Mouse (Mus musculus) kidney, postnatal 0 days (tissue): ENCODE measurements at regions not wholly inside any gene's neighbourhood (a gene's known extent, or its start where the extent isn't known, plus 50 kb on each side); places are given as distances from the start of the nearest gene placed in this dataset.

ENCODE experiments used
- ATAC-seq: fragments of 200-750 bp; cut with Nextera tagmentation; replicated peaks from 2 replicates; pipeline ENCODE4 v1.8.0; 2017; ENCODE audit warnings: low read depth, moderate number of reproducible peaks, moderate TSS enrichment, moderate library complexity; ENCODE audit not compliant: low FRiP score
- DNase-seq: peaks from one replicate; pipeline ENCODE4 v3.0.0-alpha.2; 2016; ENCODE audit warnings: low spot score
- H3K27ac ChIP-seq: fragments of 300-500 bp; sonication (generic); 2 replicates; pipeline ENCODE4 v1.5.1; 2014; ENCODE audit warnings: mild to moderate bottlenecking
- H3K27me3 ChIP-seq: fragments of 300-500 bp; sonication (generic); 2 replicates; pipeline ENCODE4 v1.6.1; 2014; ENCODE audit warnings: low read length, mixed read lengths; ENCODE audit not compliant: insufficient read depth
- H3K36me3 ChIP-seq: fragments of 300-500 bp; sonication (generic); 2 replicates; pipeline ENCODE4 v1.6.1; 2014; ENCODE audit warnings: low read length, mixed read lengths; ENCODE audit not compliant: insufficient read depth
- H3K4me1 ChIP-seq: fragments of 300-500 bp; sonication (generic); replicated peaks from 2 replicates; pipeline ENCODE4 v1.6.1; 2014; ENCODE audit warnings: antibody characterized with exemption, low read length, mixed read lengths; ENCODE audit not compliant: insufficient read depth
- H3K4me2 ChIP-seq: fragments of 300-500 bp; sonication (generic); 2 replicates; pipeline ENCODE4 v1.6.1; 2014; ENCODE audit warnings: mild to moderate bottlenecking, low read length, moderate library complexity, mixed read lengths
- H3K4me3 ChIP-seq: fragments of 300-500 bp; sonication (generic); replicated peaks from 2 replicates; pipeline ENCODE4 v1.5.1; 2014; ENCODE audit warnings: low read depth, low read length
- H3K9ac ChIP-seq: fragments of 300-500 bp; sonication (generic); 2 replicates; pipeline ENCODE4 v1.6.1; 2014; ENCODE audit warnings: low read depth, low read length
- H3K9me3 ChIP-seq: fragments of 300-500 bp; sonication (generic); replicated peaks from 2 replicates; pipeline ENCODE4 v1.6.1; 2016; ENCODE audit warnings: low read length, inconsistent platforms, mixed read lengths
- CTCF ChIP-seq: IDR thresholded peaks from 2 replicates; pipeline ENCODE4 v1.5.1; 2016; ENCODE audit warnings: antibody characterized with exemption, low read depth, mild to moderate bottlenecking, moderate library complexity
- WGBS: fragments of 180-500 bp; shearing (Covaris S2); extraction: QIAGEN DNeasy Blood & Tissue Kit; methylation state at CpG from one replicate; pipeline ENCODE4 v1.1.7; 2014; 5-methylcytosine and 5-hydroxymethylcytosine counted together

DNA sequence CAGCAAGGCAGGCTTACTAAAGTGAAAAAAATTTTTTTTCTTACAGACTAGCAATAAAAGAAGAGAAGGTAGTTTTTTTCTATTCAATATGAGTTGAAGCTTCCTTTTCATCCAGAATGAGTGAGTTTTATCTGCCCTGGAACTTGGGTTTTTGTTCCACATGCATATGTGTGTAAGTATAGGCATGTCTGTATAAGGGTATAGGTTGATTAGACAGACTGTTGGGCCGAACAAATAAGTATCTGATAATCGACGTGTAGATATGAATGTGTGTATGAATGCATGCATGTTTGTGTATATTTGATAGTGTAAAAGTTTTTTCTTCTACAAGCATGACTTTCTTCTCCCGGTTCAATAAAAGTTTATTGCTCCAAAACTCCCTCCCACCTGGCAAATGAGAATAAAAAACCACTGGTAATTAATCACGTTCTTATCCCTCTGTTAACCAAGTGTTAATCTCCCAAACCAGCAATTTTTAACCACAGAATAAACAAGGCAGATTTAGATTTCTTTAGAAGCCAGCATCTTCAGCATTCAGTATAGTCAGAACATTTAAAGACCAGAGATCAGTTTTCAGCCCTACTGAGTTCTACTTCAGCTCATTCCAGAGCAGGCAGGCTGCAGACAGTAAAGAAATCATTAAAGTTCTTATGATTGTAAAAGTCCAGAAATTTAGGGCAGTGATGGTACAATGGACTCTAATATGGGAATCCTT, 338.4 kb downstream of the Slitrk6 start:
- Histone ChIP-seq H3K36me3 (no peaks in the 10 kb centered on the region), H3K9ac (no peak overlapping the region), H3K4me2 (no peak overlapping the region), H3K27me3 (no peaks in the 10 kb centered on the region), H3K4me1 (no peaks in the 10 kb centered on the region), H3K4me3 (no peak overlapping the region), H3K27ac (no peak overlapping the region), H3K9me3 (no peaks in the 10 kb centered on the region)
- ATAC-seq (no peak), DNase-seq (peak; percentile 5)
- TF ChIP-seq CTCF = no peak
- 56% methylated on average over 5 of the region's 5 CpGs for WGBS

DNA sequence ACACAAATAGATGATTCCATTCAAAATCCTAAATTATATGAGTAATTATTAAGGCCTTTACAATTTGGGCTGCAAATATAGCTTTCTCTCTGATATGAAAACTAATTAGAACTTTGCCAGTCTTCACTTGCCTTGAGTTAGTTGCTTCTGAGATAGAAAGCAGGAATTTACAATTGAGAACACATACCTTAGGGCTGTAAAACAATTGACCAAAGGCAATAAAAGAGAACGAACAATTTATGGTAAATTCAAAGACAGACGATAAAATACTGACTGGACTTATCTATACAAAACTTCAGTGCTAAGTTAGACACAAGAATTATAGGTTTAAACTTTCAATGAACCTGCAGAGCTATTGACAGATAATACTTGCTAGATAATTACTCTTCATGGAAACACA, 339.5 kb downstream of the Slitrk6 start:
- DNase-seq (no peak), ATAC-seq (no peak)
- Histone ChIP-seq H3K9me3 (no peaks in the 10 kb centered on the region), H3K27me3 (no peaks in the 10 kb centered on the region), H3K27ac (no peak overlapping the region), H3K4me2 (no peak overlapping the region), H3K4me1 (no peaks in the 10 kb centered on the region), H3K9ac (no peak overlapping the region), H3K36me3 (no peaks in the 10 kb centered on the region), H3K4me3 (no peak overlapping the region)
- TF ChIP-seq CTCF = no peak
- 30% methylated on average over 2 of the region's 2 CpGs for WGBS

DNA sequence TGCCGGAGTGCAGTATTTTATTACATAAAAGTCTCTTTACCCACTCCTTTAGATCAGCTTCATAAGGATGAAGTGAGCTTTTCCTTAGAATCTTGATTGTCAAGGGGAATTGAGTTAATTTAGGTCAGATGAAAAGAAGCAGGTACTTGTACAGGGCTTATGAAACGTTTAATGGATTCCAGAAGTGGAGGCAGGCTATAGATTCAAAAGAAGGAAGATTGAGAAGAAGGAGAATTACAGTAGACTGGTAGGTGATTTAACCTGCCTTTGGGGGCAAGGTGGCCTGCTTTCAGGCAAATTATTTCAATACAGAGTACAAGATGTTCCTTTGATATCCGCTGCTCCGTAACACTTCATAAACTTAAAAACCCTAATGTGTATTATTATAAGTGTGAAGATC, 360.6 kb downstream of the Slitrk6 start:
- DNase-seq (no peak), ATAC-seq (no peak)
- H3K36me3 ChIP-seq = no peaks in the 10 kb centered on the region
- H3K27ac ChIP-seq = no peak overlapping the region
- no peak overlapping the region for H3K4me3 ChIP-seq
- H3K9ac ChIP-seq = no peak overlapping the region
- no peak overlapping the region for H3K4me2 ChIP-seq
- H3K27me3 ChIP-seq = no peaks in the 10 kb centered on the region
- H3K4me1 ChIP-seq = no peaks in the 10 kb centered on the region
- H3K9me3 ChIP-seq = no peaks in the 10 kb centered on the region
- 78% methylated on average over 4 of the region's 4 CpGs for WGBS
- no peak for TF ChIP-seq CTCF

DNA sequence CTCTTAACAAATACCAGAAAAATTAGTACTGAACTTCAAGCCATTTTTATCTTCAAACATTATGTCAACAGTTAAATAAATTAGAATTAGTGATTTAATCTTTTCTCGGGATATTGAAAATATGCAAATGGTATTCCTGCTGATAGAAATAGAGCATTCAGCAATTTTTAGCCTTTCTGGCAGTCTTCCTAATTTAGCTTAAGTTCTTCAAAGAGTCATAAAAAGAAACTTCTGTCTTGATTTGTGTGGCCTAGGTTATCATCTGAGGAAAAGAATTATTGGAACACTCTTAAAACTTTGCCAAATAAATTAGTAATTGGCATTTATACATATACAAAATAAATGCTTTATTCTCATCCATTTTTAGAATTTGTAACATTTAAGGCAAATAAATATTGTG, 376.5 kb downstream of the Slitrk6 start:
- 55% methylated on average over 1 of the region's 1 CpGs for WGBS
- no peak overlapping the region for H3K27ac ChIP-seq
- no peaks in the 10 kb centered on the region for H3K9me3 ChIP-seq
- peak; percentile 73 for DNase-seq
- no peak overlapping the region for H3K4me2 ChIP-seq
- no peak for ATAC-seq
- no peaks in the 10 kb centered on the region for H3K36me3 ChIP-seq
- no peaks in the 10 kb centered on the region for H3K27me3 ChIP-seq
- H3K4me3 ChIP-seq = no peak overlapping the region
- no peak overlapping the region for H3K9ac ChIP-seq
- H3K4me1 ChIP-seq = no peaks in the 10 kb centered on the region
- TF ChIP-seq CTCF = no peak
